Mouse (Mus musculus) ES-Bruce4 (cell line): ENCODE results near the gene Slc16a3.

Source experiments
- CTCF ChIP-seq: IDR thresholded peaks from one replicate; pipeline ENCODE4 v1.8.1; 2011; ENCODE audit warnings: low read depth, low read length
- POLR2A ChIP-seq: IDR thresholded peaks from one replicate; pipeline ENCODE4 v1.8.1; 2011; ENCODE audit warnings: low read length; ENCODE audit not compliant: insufficient read depth

- TF ChIP-seq POLR2A, result no peak
- no peak for TF ChIP-seq CTCF
Observed at GRCm38 (mm10) chr11:120979711-120980426, 31.6 kb downstream of the Slc16a3 start.
